Mouse (Mus musculus) adipocyte (in vitro differentiated cells): ENCODE data around the gene Scd1.

Experiments used
- DNase-seq: peaks from one replicate; pipeline ENCODE4 v3.0.0-alpha.2; 2016; ENCODE audit warnings: low spot score

Scd1 gene

GRCm38 (mm10) chr19:44364029-44364428, 43.6 kb downstream of the Scd1 start:
- no peak for DNase-seq

- peak; percentile 77 for DNase-seq
Observed at GRCm38 (mm10) chr19:44363529-44363928, 44.1 kb downstream of the Scd1 start.

- no peak for DNase-seq
Observed at GRCm38 (mm10) chr19:44358700-44359099, 49.0 kb downstream of the Scd1 start.

- no peak for DNase-seq
Observed at GRCm38 (mm10) chr19:44351756-44352155, 55.9 kb downstream of the Scd1 start.

- no peak for DNase-seq
Observed at GRCm38 (mm10) chr19:44349689-44350088, 58.0 kb downstream of the Scd1 start.
